Mouse (Mus musculus) liver, adult 2 months (tissue): ENCODE measurements at regions not wholly inside any gene's neighbourhood (a gene's known extent, or its start where the extent isn't known, plus 50 kb on each side); places are given as distances from the start of the nearest gene placed in this dataset.

Experiments used
- DNase-seq: peaks from one replicate; pipeline ENCODE4 v3.0.0-alpha.2; 2011; ENCODE audit warnings: low read depth, low spot score; ENCODE audit errors: extremely low read depth
- H3K27ac ChIP-seq: fragments of 200-500 bp; replicated peaks from 2 replicates; pipeline ENCODE4 v1.5.1; 2012; ENCODE audit warnings: low read depth, mild to moderate bottlenecking, control low read depth, inconsistent platforms, low read length; ENCODE audit not compliant: insufficient read depth
- H3K27me3 ChIP-seq: fragments of 200-500 bp; 2 replicates; pipeline ENCODE4 v1.6.1; 2012; ENCODE audit warnings: mild to moderate bottlenecking, moderate library complexity, low read length, inconsistent platforms; ENCODE audit not compliant: control insufficient read depth, insufficient read depth
- H3K36me3 ChIP-seq: fragments of 200-500 bp; 2 replicates; pipeline ENCODE4 v1.6.1; 2012; ENCODE audit warnings: low read length, inconsistent platforms; ENCODE audit not compliant: control insufficient read depth, insufficient read depth
- H3K4me1 ChIP-seq: fragments of 200-500 bp; 2 replicates; pipeline ENCODE4 v1.6.1; 2011; ENCODE audit warnings: low read length; ENCODE audit not compliant: control insufficient read depth, insufficient read depth
- H3K4me3 ChIP-seq: fragments of 200-500 bp; 2 replicates; pipeline ENCODE4 v1.5.1; 2011; ENCODE audit warnings: low read depth, mild to moderate bottlenecking, control low read depth, low read length, moderate library complexity; ENCODE audit not compliant: insufficient read depth
- H3K79me2 ChIP-seq: fragments of 200-500 bp; 2 replicates; pipeline ENCODE4 v1.6.1; 2012; ENCODE audit warnings: inconsistent platforms, mild to moderate bottlenecking, low read length, moderate library complexity; ENCODE audit not compliant: control insufficient read depth, insufficient read depth
- H3K9ac ChIP-seq: fragments of 200-500 bp; 2 replicates; pipeline ENCODE4 v1.6.1; 2012; ENCODE audit warnings: low read depth, mild to moderate bottlenecking, control low read depth, inconsistent platforms, low read length
- CTCF ChIP-seq: fragments of 200-500 bp; IDR thresholded peaks from 2 replicates; pipeline ENCODE4 v1.5.1; 2011; ENCODE audit warnings: low read depth, low read length, control low read depth
- POLR2A ChIP-seq: fragments of 200-500 bp; IDR thresholded peaks from 2 replicates; pipeline ENCODE4 v1.6.1; 2011; ENCODE audit warnings: low read length, control low read depth; ENCODE audit not compliant: insufficient read depth; ENCODE audit errors: extremely low read depth
- WGBS: fragments of 180-500 bp; shearing (Covaris S2); methylation state at CpG from one replicate; pipeline ENCODE4 v1.1.7; 2018; 5-methylcytosine and 5-hydroxymethylcytosine counted together

- Histone ChIP-seq H3K9ac (no peak overlapping the region), H3K4me3 (no peak overlapping the region), H3K27me3 (no peaks in the 10 kb centered on the region), H3K27ac (no peak overlapping the region), H3K36me3 (no peaks in the 10 kb centered on the region), H3K79me2 (no peaks in the 10 kb centered on the region), H3K4me1 (no peaks in the 10 kb centered on the region)
- TF ChIP-seq CTCF: no peak
- no peak for TF ChIP-seq POLR2A
- 58% methylated on average over 4 of the region's 4 CpGs for WGBS
- no peak for DNase-seq
Observed at GRCm38 (mm10) chr14:33812772-33813171, 110.6 kb upstream of the Gdf10 start.

- no peaks in the 10 kb centered on the region for H3K36me3 ChIP-seq
- no peak overlapping the region for H3K9ac ChIP-seq
- no peak for TF ChIP-seq CTCF
- no peak for TF ChIP-seq POLR2A
- H3K27me3 ChIP-seq: no peaks in the 10 kb centered on the region
- no peaks in the 10 kb centered on the region for H3K4me1 ChIP-seq
- no peak overlapping the region for H3K27ac ChIP-seq
- no peak for DNase-seq
- H3K4me3 ChIP-seq: no peak overlapping the region
- no peaks in the 10 kb centered on the region for H3K79me2 ChIP-seq
- WGBS: 81% methylated on average over 3 of the region's 3 CpGs
Observed at GRCm38 (mm10) chr14:33813274-33813673, 110.1 kb upstream of the Gdf10 start.

- no peaks in the 10 kb centered on the region for H3K79me2 ChIP-seq
- 68% methylated on average over 1 of the region's 1 CpGs for WGBS
- H3K27me3 ChIP-seq: no peaks in the 10 kb centered on the region
- H3K4me3 ChIP-seq: no peak overlapping the region
- DNase-seq: no peak
- H3K4me1 ChIP-seq: no peaks in the 10 kb centered on the region
- TF ChIP-seq POLR2A (no peak), CTCF (no peak)
- no peak overlapping the region for H3K9ac ChIP-seq
- no peak overlapping the region for H3K27ac ChIP-seq
- H3K36me3 ChIP-seq: no peaks in the 10 kb centered on the region
Observed at GRCm38 (mm10) chr14:33814107-33814506, 109.3 kb upstream of the Gdf10 start.

- WGBS: 83% methylated on average over 2 of the region's 2 CpGs
- Histone ChIP-seq H3K9ac (no peak overlapping the region), H3K79me2 (no peaks in the 10 kb centered on the region), H3K4me3 (no peak overlapping the region), H3K4me1 (no peaks in the 10 kb centered on the region), H3K27me3 (no peaks in the 10 kb centered on the region), H3K36me3 (no peaks in the 10 kb centered on the region), H3K27ac (no peak overlapping the region)
- no peak for TF ChIP-seq CTCF
- no peak for DNase-seq
Observed at GRCm38 (mm10) chr14:33814599-33814998, 108.8 kb upstream of the Gdf10 start.

- 85% methylated on average over 14 of the region's 14 CpGs for WGBS
- TF ChIP-seq CTCF: no peak
- TF ChIP-seq POLR2A: no peak
- H3K4me3 ChIP-seq: no peak overlapping the region
Observed at GRCm38 (mm10) chr14:33820541-33821260, 102.7 kb upstream of the Gdf10 start.

GRCm38 (mm10) chr14:33821436-33821835, 102.0 kb upstream of the Gdf10 start:
- Histone ChIP-seq H3K27me3 (no peaks in the 10 kb centered on the region), H3K27ac (no peak overlapping the region), H3K4me3 (no peak overlapping the region), H3K9ac (no peak overlapping the region), H3K36me3 (no peaks in the 10 kb centered on the region), H3K79me2 (no peaks in the 10 kb centered on the region), H3K4me1 (peaks cover 2% of the 10 kb centered on the region; the same call in 1 of the 2 replicates)
- DNase-seq: no peak
- WGBS: 89% methylated on average over 7 of the region's 7 CpGs
- TF ChIP-seq CTCF (no peak), POLR2A (no peak)

More at GRCm38 (mm10) chr14:33820541-33821260, 102.7 kb upstream of the Gdf10 start:
- H3K79me2 ChIP-seq: no peaks in the 10 kb centered on the region
- DNase-seq: no peak
- no peaks in the 10 kb centered on the region for H3K36me3 ChIP-seq
- no peaks in the 10 kb centered on the region for H3K27me3 ChIP-seq
- no peak overlapping the region for H3K9ac ChIP-seq
- peaks cover 2% of the 10 kb centered on the region; the same call in 1 of the 2 replicates for H3K4me1 ChIP-seq
- H3K27ac ChIP-seq: no peak overlapping the region
